Mouse (Mus musculus): ENCODE data around the gene Fam3b. TPM values are rescaled to one million over a fixed set of nuclear protein-coding genes. Genes with fewer than 3 reads are reported as not detected.

The Fam3b gene
- polyA plus RNA-seq (2014; fragmentation: Illumina TruSeq; extraction: RNeasy Lipid Tissue Mini Kit (QIAGEN cat#74804); ENCODE audit: low read depth, low replicate concordance) = not detected

DNA sequence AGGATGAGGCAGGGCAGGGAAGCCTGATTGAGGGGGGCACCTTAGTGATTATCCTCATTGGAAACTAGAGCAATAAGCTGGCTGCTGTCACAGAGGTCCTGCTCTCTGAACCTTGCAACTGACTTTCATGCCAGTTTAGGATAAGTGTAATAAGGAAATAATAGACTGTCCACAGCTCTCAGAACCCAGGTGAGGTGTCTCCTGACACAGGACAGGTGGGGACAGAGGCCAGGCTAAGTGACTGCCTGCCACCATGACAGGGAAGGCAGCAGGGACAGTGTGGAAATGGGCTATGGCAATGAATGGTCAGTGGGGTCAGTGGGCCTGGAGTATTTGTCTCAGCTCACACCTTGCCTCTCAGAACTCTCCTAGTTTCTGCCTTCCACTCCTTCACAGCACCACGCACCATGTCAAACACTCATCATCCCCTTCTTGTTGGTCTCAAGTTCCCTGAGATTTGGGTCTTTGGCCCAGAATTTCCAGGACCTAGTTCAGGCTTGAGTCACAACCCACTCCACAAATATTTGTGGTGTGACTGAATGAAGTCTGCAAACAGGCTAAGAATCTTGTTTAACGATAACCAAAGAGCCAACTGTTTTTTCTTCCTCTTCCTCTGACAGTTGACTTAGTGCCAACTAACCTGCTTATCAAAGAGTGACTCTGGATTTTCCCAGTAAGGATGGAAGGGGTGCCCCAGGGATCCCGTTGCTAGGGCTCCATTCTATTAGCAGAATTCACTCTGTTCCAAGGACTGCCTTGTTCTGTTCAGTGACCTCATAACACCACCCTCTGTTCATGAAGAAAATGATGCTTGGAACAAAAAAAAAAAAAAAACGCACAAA is at the start of gene Fam3b:
Gene Fam3b, minus strand, starts transcription at position 718 of the 842 bp plus-strand sequence.

GRCm38 (mm10) chr16:97462481-97463181 is 52.0 kb downstream of the Fam3b start, which contains the start of gene Mx1:
Gene Mx1, minus strand, starts transcription at chr16:97462907.

Other genes starting within 250 kb of the Fam3b start
- 18.8 TPM for gene Bace2, start 158.1 kb downstream of the Fam3b start, polyA plus RNA-seq (2014; fragmentation: Illumina TruSeq; extraction: RNeasy Lipid Tissue Mini Kit (QIAGEN cat#74804); ENCODE audit: low read depth, low replicate concordance)
- gene Mx1, start 51.9 kb downstream of the Fam3b start, polyA plus RNA-seq (2014; fragmentation: Illumina TruSeq; extraction: RNeasy Lipid Tissue Mini Kit (QIAGEN cat#74804); ENCODE audit: low read depth, low replicate concordance) = 0.70 TPM
- not detected for gene Tmprss2, start 96.4 kb upstream of the Fam3b start, polyA plus RNA-seq (2014; fragmentation: Illumina TruSeq; extraction: RNeasy Lipid Tissue Mini Kit (QIAGEN cat#74804); ENCODE audit: low read depth, low replicate concordance)
- 0.35 TPM for gene Ripk4, start 249.0 kb upstream of the Fam3b start, polyA plus RNA-seq (2014; fragmentation: Illumina TruSeq; extraction: RNeasy Lipid Tissue Mini Kit (QIAGEN cat#74804); ENCODE audit: low read depth, low replicate concordance)

All from adrenal gland, adult 10 weeks (tissue).